Mouse (Mus musculus): ENCODE data around the gene Itgb2.

Gene Itgb2

GRCm38 (mm10) chr10:77586637-77587036 lies 56.6 kb downstream of the Itgb2 start:
- no peak for DNase-seq (ENCODE audit: extremely low read depth, insufficient read length, low spot score)

GRCm38 (mm10) chr10:77587091-77587775 lies 57.2 kb downstream of the Itgb2 start:
- DNase-seq (ENCODE audit: extremely low read depth, insufficient read length, low spot score) = no peak

- no peak for DNase-seq (ENCODE audit: extremely low read depth, insufficient read length, low spot score)
Measured at GRCm38 (mm10) chr10:77588036-77588435, 58.0 kb downstream of the Itgb2 start.

GRCm38 (mm10) chr10:77589117-77589516 lies 59.1 kb downstream of the Itgb2 start:
- no peak for DNase-seq (ENCODE audit: extremely low read depth, insufficient read length, low spot score)

GRCm38 (mm10) chr10:77589749-77590148 lies 59.7 kb downstream of the Itgb2 start:
- DNase-seq (ENCODE audit: extremely low read depth, insufficient read length, low spot score) = no peak

- DNase-seq (ENCODE audit: extremely low read depth, insufficient read length, low spot score) = no peak
Measured at GRCm38 (mm10) chr10:77590812-77591211, 60.8 kb downstream of the Itgb2 start.

GRCm38 (mm10) chr10:77591546-77591945 lies 61.5 kb downstream of the Itgb2 start:
- no peak for DNase-seq (ENCODE audit: extremely low read depth, insufficient read length, low spot score)

GRCm38 (mm10) chr10:77596060-77596459 lies 66.0 kb downstream of the Itgb2 start:
- no peak for DNase-seq (ENCODE audit: extremely low read depth, insufficient read length, low spot score)

- no peak for DNase-seq (ENCODE audit: extremely low read depth, insufficient read length, low spot score)
Measured at GRCm38 (mm10) chr10:77603021-77603420, 73.0 kb downstream of the Itgb2 start.

- DNase-seq (ENCODE audit: extremely low read depth, insufficient read length, low spot score) = no peak
Measured at GRCm38 (mm10) chr10:77604111-77604510, 74.1 kb downstream of the Itgb2 start.

- DNase-seq (ENCODE audit: extremely low read depth, insufficient read length, low spot score) = no peak
Measured at GRCm38 (mm10) chr10:77604958-77605357, 74.9 kb downstream of the Itgb2 start.

- DNase-seq (ENCODE audit: extremely low read depth, insufficient read length, low spot score) = peak; percentile 35
Measured at GRCm38 (mm10) chr10:77605368-77605767, 75.3 kb downstream of the Itgb2 start.

GRCm38 (mm10) chr10:77605908-77606826 lies 76.1 kb downstream of the Itgb2 start, which contains the start of the genes Sumo3 and Gm49325:
TSS of gene Sumo3 (plus strand) at chr10:77606097.
TSS of gene Gm49325 (plus strand) at chr10:77606197.
- DNase-seq (ENCODE audit: extremely low read depth, insufficient read length, low spot score) = peak; percentile 84

- DNase-seq (ENCODE audit: extremely low read depth, insufficient read length, low spot score) = no peak
Measured at GRCm38 (mm10) chr10:77606855-77607254, 76.8 kb downstream of the Itgb2 start.

- DNase-seq (ENCODE audit: extremely low read depth, insufficient read length, low spot score) = no peak
Measured at GRCm38 (mm10) chr10:77607441-77607840, 77.4 kb downstream of the Itgb2 start.

- no peak for DNase-seq (ENCODE audit: extremely low read depth, insufficient read length, low spot score)
Measured at GRCm38 (mm10) chr10:77608589-77608988, 78.5 kb downstream of the Itgb2 start.

- no peak for DNase-seq (ENCODE audit: extremely low read depth, insufficient read length, low spot score)
Measured at GRCm38 (mm10) chr10:77610221-77610961, 80.3 kb downstream of the Itgb2 start.

- DNase-seq (ENCODE audit: extremely low read depth, insufficient read length, low spot score) = no peak
Measured at GRCm38 (mm10) chr10:77613409-77613808, 83.4 kb downstream of the Itgb2 start.
